Mouse (Mus musculus) megakaryocyte progenitor cell, adult 5-6 weeks (primary cell): ENCODE measurements around the gene Pex11b. TPM values are rescaled to one million over a fixed set of nuclear protein-coding genes. Genes with fewer than 3 reads are reported as not detected.
"Not testable (repeated sequence)": the region's sequence is repeated elsewhere in the genome, so short reads cannot be mapped to it uniquely, and the experiment has no call there.

Experiments used
- ATAC-seq: replicated peaks from 2 replicates; pipeline ENCODE4 v1.8.0; 2016; ENCODE audit warnings: mild to moderate bottlenecking, moderate TSS enrichment, inconsistent platforms; ENCODE audit not compliant: poor library complexity
- total RNA-seq, 2 experiments: library from RNA; stranded (forward) in 1 of 2; stranded (reverse) in 1 of 2; fragments of 157-497, 149-512 nt in 1 of 2; fragments of 200-1000 nt in 1 of 2; gene quantifications; 2 replicates each; pipeline versions ENCODE4 v1.2.3 to v1.2.4; 2015 to 2017

The Pex11b gene
- total RNA-seq (2015) (26.4 and 30.8 TPM in 2 replicates), total RNA-seq (2017) (17.5 and 18.9 TPM in 2 replicates)

- ATAC-seq = peak; percentile 86
Measured at GRCm38 (mm10) chr3:96634928-96635879, at the start of gene Pex11b, which contains the start of gene Gm42957. Gene Pex11b, plus strand, starts transcription at chr3:96635376. Gene Gm42957, plus strand, starts transcription at chr3:96635474.

GRCm38 (mm10) chr3:96590657-96591056 lies 44.5 kb upstream of the Pex11b start:
- no peak for ATAC-seq

- no peak for ATAC-seq
Measured at GRCm38 (mm10) chr3:96593374-96593773, 41.8 kb upstream of the Pex11b start.

- ATAC-seq = peak; percentile 92
Measured at GRCm38 (mm10) chr3:96593790-96594560, 41.2 kb upstream of the Pex11b start, which contains the start of gene Polr3gl. Gene Polr3gl, minus strand, starts transcription at chr3:96594181.

- no peak for ATAC-seq
Measured at GRCm38 (mm10) chr3:96594851-96595250, 40.3 kb upstream of the Pex11b start.

- ATAC-seq = no peak
Measured at GRCm38 (mm10) chr3:96595661-96596060, 39.5 kb upstream of the Pex11b start.

- ATAC-seq = no peak
Measured at GRCm38 (mm10) chr3:96596228-96596707, 38.9 kb upstream of the Pex11b start, which contains the start of gene Ankrd34a. Gene Ankrd34a, plus strand, starts transcription at chr3:96596636.

- no peak for ATAC-seq
Measured at GRCm38 (mm10) chr3:96596855-96597254, 38.3 kb upstream of the Pex11b start.

- ATAC-seq = no peak
Measured at GRCm38 (mm10) chr3:96597435-96597891, 37.7 kb upstream of the Pex11b start.

GRCm38 (mm10) chr3:96598156-96599068 lies 36.8 kb upstream of the Pex11b start:
- ATAC-seq = no peak

GRCm38 (mm10) chr3:96599069-96599393 lies 36.1 kb upstream of the Pex11b start:
- no peak for ATAC-seq

- ATAC-seq = no peak
Measured at GRCm38 (mm10) chr3:96599411-96599810, 35.8 kb upstream of the Pex11b start.

GRCm38 (mm10) chr3:96600639-96601250 lies 34.4 kb upstream of the Pex11b start, which contains the start of gene Lix1l:
Gene Lix1l, plus strand, starts transcription at chr3:96601149.
- peak; percentile 97 for ATAC-seq

- ATAC-seq = no peak
Measured at GRCm38 (mm10) chr3:96601251-96601787, 33.9 kb upstream of the Pex11b start.

- no peak for ATAC-seq
Measured at GRCm38 (mm10) chr3:96601941-96602703, 33.1 kb upstream of the Pex11b start.

- ATAC-seq = no peak
Measured at GRCm38 (mm10) chr3:96602704-96603084, 32.5 kb upstream of the Pex11b start.

- no peak for ATAC-seq
Measured at GRCm38 (mm10) chr3:96603311-96603710, 31.9 kb upstream of the Pex11b start.

- not testable (repeated sequence) for ATAC-seq
Measured at GRCm38 (mm10) chr3:96606007-96606406, 29.2 kb upstream of the Pex11b start.

- ATAC-seq = no peak
Measured at GRCm38 (mm10) chr3:96606618-96607017, 28.6 kb upstream of the Pex11b start.
